Mouse (Mus musculus) megakaryocyte, adult 5-6 weeks (primary cell): ENCODE measurements at regions not wholly inside any gene's neighbourhood (a gene's known extent, or its start where the extent isn't known, plus 50 kb on each side); places are given as distances from the start of the nearest gene placed in this dataset.

Experiments used
- ATAC-seq: 2 replicates; pipeline ENCODE4 v1.8.0; 2016; ENCODE audit warnings: mild to moderate bottlenecking, inconsistent platforms; ENCODE audit not compliant: poor library complexity, severe bottlenecking

GRCm38 (mm10) chrX:153629790-153630189, 66.4 kb downstream of the Kctd12b start:
- ATAC-seq, result peak; percentile 81

- ATAC-seq, result no peak
Measured at GRCm38 (mm10) chrX:153625232-153625631, 66.8 kb downstream of the Cypt3 start.
